In the genomic region with DNA sequence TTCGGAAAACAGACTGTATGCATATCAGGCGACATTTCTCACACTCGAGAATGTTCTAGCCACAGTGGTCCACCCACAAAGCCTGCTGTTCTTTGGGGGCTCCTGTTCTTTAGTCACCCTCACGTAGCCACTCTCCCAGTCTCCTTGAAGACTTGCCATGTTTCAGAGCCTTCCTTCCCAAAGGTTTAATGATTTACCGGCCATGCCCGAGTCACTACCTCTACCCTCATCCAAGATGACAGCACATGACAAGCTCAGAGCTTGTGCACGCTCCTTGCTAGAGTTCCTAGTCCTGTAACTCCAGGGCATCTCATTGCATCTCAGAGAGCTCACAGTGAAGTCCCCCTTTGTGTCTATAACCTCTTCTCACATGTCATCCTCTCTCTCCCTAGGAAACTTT, we compare ENCODE assay signal across 21 mouse cellular contexts.
DNase-seq lines count a peak whose midpoint lies in the region; ATAC-seq lines count a peak whose summit lies in the region.
"Had no signal": no experiment of that assay in that cellular context is flagged by ENCODE, and none has a peak within 500 bp of the region (broad histone marks: within the 10 kb centered on the region; RNA-seq: fewer than 3 reads in every experiment).

No protein-coding gene starts in this region.

- no peak overlapping the region for H3K27ac ChIP-seq in kidney, embryonic 14.5 days (ENCODE audit: low read depth, low read length)
- H3K27ac ChIP-seq in hindbrain, embryonic 11.5 days (ENCODE audit: low read depth, low read length): no peak overlapping the region
- H3K27ac ChIP-seq: embryonic facial prominence, embryonic 13.5 days; forebrain, embryonic 13.5 days; heart, embryonic 13.5 days; hindbrain, embryonic 12.5 days had no signal

- no peak overlapping the region for H3K4me2 ChIP-seq in kidney, embryonic 14.5 days (replicated peaks; ENCODE audit: low read depth, low read length)
- H3K4me2 ChIP-seq in hindbrain, embryonic 11.5 days (replicated peaks; ENCODE audit: low read depth, low read length): no peak overlapping the region
- H3K4me2 ChIP-seq: embryonic facial prominence, embryonic 13.5 days; forebrain, embryonic 13.5 days; heart, embryonic 13.5 days; hindbrain, embryonic 12.5 days had no signal

- no peak overlapping the region for H3K4me3 ChIP-seq in kidney, embryonic 14.5 days (ENCODE audit: low read length)
- no peak overlapping the region for H3K4me3 ChIP-seq in hindbrain, embryonic 11.5 days (ENCODE audit: low read depth, low read length)
- H3K4me3 ChIP-seq: embryonic facial prominence, embryonic 13.5 days; forebrain, embryonic 13.5 days; heart, embryonic 13.5 days; hindbrain, embryonic 12.5 days had no signal

- 68% methylated on average over 7 of the region's 7 CpGs for WGBS in kidney, embryonic 14.5 days
- 84% methylated on average over 7 of the region's 7 CpGs for WGBS in hindbrain, embryonic 11.5 days

- no peak overlapping the region for H3K9ac ChIP-seq in kidney, embryonic 14.5 days (ENCODE audit: low read depth, low read length)
- no peak overlapping the region for H3K9ac ChIP-seq in hindbrain, embryonic 11.5 days (ENCODE audit: low read depth, low read length)
- H3K9ac ChIP-seq: embryonic facial prominence, embryonic 13.5 days; forebrain, embryonic 13.5 days; heart, embryonic 13.5 days; hindbrain, embryonic 12.5 days had no signal

- H3K4me1 ChIP-seq in kidney, embryonic 14.5 days (ENCODE audit: control insufficient read depth, insufficient read depth, low read length): no peaks in the 10 kb centered on the region
- H3K4me1 ChIP-seq in hindbrain, embryonic 11.5 days (replicated peaks; ENCODE audit: control insufficient read depth, insufficient read depth, low read length): no peaks in the 10 kb centered on the region
- H3K4me1 ChIP-seq: embryonic facial prominence, embryonic 13.5 days; forebrain, embryonic 13.5 days; heart, embryonic 13.5 days; hindbrain, embryonic 12.5 days had no signal

- H3K27me3 ChIP-seq in kidney, embryonic 14.5 days (ENCODE audit: control insufficient read depth, insufficient read depth, low read length): no peaks in the 10 kb centered on the region
- no peaks in the 10 kb centered on the region for H3K27me3 ChIP-seq in hindbrain, embryonic 11.5 days (ENCODE audit: control insufficient read depth, insufficient read depth, low read length)
- H3K27me3 ChIP-seq: CH12.LX; embryonic facial prominence, embryonic 13.5 days; forebrain, embryonic 13.5 days; heart, embryonic 13.5 days; hindbrain, embryonic 12.5 days had no signal

- peak; percentile 10 for DNase-seq in brain, adult 2 months (ENCODE audit: low read depth, low spot score)
- peak; percentile 24 for DNase-seq in kidney, adult 18-20 months
- DNase-seq in kidney, postnatal 25 days: peak; percentile 44 to 50
- no peak for DNase-seq in gastrocnemius, adult 18-20 months (ENCODE audit: low spot score)
- no peak for DNase-seq in lung, postnatal 25 days (ENCODE audit: low spot score)
- no peak for DNase-seq in cerebellum, adult 18-20 months
- DNase-seq in hindbrain, embryonic 11.5 days (ENCODE audit: low spot score): no peak
- DNase-seq: adrenal gland, adult 2 months; adrenal gland, postnatal 25 days; cerebellum, adult 9-10 months; cerebellum, postnatal 36 days; gastrocnemius, postnatal 36 days; heart, adult 11 months; heart, postnatal 36 days had no signal

- no peaks in the 10 kb centered on the region for H3K9me3 ChIP-seq in kidney, embryonic 14.5 days (ENCODE audit: control insufficient read depth, low read length)
- no peaks in the 10 kb centered on the region for H3K9me3 ChIP-seq in hindbrain, embryonic 11.5 days (ENCODE audit: control insufficient read depth, low read length)
- H3K9me3 ChIP-seq: embryonic facial prominence, embryonic 13.5 days; forebrain, embryonic 13.5 days; heart, embryonic 13.5 days; hindbrain, embryonic 12.5 days had no signal

- no peaks in the 10 kb centered on the region for H3K36me3 ChIP-seq in kidney, embryonic 14.5 days (ENCODE audit: control insufficient read depth, insufficient read depth, low read length)
- no peaks in the 10 kb centered on the region for H3K36me3 ChIP-seq in hindbrain, embryonic 11.5 days (ENCODE audit: control insufficient read depth, insufficient read depth, low read length)
- H3K36me3 ChIP-seq: embryonic facial prominence, embryonic 13.5 days; heart, embryonic 13.5 days; hindbrain, embryonic 12.5 days had no signal

- ATAC-seq in kidney, embryonic 14.5 days (ENCODE audit: low FRiP score, low TSS enrichment): 0 out of 2 replicates have a peak, but pooled peaks have one; percentile 28
- no peak for ATAC-seq in hindbrain, embryonic 11.5 days (ENCODE audit: low FRiP score)
- ATAC-seq: forebrain, embryonic 13.5 days; hindbrain, embryonic 16.5 days had no signal

Comparison
In these comparisons a context has a peak if more than half of its experiments do, and no peak if none do; other contexts are left out.
1. DNase-seq: peak in brain, adult 2 months (single experiment), kidney, adult 18-20 months (single experiment) and kidney, postnatal 25 days (2 of 2); none in gastrocnemius, adult 18-20 months (single experiment), lung, postnatal 25 days (single experiment), cerebellum, adult 18-20 months (0 of 2) and hindbrain, embryonic 11.5 days (single experiment).